Mouse (Mus musculus): Measurements from ENCODE around the gene Sowahb.

Gene Sowahb

DNA sequence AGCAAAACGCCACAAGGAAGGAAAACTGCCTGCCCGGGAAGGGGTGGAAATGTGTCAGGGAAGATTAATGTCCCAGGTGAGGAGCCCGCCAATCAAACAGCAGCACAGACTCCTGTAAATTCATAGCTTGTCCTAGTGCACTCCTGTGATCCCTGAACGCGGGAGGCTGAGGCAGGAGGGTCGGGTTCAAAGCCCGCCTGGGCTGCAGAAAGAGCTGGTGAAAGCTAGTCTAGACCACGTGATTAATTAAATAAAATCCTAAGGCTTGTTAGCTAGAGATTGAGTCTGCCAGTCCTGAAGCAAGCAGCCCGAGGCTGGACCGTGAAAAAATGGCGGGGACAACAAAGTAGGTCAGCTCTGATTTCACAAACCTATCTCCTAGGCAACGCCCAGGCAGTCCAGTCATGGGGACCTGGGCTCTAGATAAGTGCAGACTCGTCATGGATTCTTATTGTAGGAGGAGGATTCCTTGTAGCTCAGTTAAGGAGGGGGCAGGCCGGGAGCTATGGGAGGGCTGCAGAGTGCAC lies 38.9 kb downstream of the Sowahb start:
- DNase-seq (ENCODE audit: extremely low spot score, low read depth, low spot score): no peak

DNA sequence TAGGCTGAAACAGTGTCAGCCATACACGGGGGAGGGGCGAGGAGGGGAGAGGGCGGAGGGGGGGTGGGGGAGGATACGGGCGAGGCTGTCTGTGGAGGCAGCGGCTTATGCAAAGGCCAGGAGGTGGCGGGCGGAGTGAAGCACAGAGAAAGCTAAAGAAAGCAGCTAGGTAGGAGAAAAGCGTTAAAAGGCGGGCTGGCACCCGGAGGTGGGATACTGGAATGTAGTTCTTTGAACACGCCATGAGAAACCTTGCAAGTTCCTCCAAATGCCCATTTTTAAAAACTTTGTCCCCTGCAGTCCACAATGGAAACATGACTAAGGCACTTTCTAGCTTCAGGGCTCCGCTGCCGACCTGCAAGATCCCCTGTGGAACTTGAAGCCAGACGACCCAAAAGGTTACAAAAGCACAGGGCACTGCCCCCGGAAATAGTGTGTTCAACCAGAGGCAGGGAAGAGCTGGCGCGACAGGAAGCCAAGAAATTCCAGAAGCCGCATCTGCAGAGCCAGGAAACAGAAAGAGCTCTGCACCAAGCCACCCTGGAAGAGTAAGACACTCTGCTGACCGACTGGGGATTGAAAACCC lies 39.5 kb downstream of the Sowahb start:
- no peak for DNase-seq (ENCODE audit: extremely low spot score, low read depth, low spot score)

DNA sequence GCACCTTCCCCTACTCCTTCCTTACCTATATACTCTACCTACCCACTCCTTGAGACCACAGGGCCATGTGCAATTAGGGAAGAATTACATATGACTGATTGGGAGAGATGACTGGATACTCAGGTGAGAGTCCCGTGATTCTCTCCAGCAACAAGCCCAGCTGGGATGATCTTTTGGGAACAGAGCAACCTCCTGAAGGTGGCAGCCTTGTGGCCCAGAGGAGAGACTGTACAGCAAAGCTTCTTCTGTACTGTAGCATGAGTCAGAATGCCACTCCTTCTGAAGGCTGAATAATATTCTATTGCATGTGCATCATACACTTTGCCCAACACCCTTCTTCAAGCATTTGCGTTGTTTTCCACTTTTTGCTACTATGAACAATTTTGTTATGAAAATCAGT lies 42.2 kb downstream of the Sowahb start:
- no peak for DNase-seq (ENCODE audit: extremely low spot score, low read depth, low spot score)

DNA sequence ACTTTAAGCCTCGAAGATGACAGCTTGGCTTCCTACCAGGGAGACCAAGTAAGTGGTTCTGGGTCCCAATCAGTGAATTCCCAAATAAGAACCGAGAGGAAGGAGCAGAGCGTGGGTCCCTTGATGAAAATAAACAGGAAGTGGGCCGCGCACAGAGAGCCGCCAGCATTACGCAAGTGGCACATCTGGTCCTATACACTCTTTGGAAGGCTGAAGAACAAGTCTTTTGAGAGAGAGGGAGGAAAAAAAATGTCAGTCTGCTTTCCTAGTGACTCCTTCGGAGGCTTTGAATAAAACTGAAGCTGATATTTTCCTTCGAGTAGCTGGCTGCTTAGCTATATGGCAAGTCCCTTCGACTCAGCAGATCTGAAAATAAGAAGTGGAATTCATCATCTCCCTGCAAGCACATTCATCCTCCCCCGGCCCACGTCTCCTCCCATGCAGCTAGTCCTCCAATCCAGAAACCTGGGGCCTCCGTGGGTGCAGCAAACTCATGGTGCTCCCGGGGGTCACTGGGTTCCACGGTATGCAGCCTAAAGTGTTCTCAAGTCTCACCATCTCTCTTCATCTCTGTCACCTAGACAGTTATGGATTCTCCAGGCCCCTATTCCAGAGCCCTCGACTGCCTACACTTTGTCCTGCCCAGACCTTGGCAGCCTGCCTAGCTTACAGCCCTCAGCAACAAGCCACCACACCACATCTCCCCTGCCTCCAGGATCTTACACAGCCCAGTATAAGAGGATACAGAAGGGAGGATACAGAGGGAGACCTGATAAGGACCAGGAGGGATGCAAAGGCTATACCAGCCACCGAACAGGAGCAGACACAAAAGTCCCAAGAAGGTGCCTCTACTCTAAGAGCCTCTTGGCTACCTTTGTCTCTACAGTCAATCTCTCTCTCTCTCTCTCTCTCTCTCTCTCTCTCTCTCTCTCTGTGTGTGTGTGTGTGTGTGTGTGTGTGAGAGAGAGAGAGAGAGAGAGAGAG lies 43.8 kb downstream of the Sowahb start:
- no peak for DNase-seq (ENCODE audit: extremely low spot score, low read depth, low spot score)

DNA sequence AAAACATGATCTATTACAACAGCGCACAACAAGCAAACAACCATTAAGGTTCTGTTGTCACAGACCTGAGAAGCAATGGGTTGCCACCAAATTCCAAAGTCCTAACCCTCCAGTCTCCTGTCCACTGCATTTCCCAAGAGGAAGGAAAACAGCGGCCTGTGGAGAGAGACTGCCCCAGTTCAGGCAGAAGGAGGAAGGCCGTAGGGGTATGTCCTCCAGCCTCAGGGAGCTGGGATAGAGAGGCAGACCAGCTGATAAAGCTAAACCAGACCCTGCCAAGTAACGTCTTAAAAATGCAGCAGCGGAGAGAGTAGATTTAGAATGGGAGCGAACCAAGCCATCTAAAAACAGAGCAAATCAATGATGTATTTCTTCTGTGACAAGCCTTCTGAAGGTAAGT lies 44.8 kb downstream of the Sowahb start:
- DNase-seq (ENCODE audit: extremely low spot score, low read depth, low spot score): no peak

DNA sequence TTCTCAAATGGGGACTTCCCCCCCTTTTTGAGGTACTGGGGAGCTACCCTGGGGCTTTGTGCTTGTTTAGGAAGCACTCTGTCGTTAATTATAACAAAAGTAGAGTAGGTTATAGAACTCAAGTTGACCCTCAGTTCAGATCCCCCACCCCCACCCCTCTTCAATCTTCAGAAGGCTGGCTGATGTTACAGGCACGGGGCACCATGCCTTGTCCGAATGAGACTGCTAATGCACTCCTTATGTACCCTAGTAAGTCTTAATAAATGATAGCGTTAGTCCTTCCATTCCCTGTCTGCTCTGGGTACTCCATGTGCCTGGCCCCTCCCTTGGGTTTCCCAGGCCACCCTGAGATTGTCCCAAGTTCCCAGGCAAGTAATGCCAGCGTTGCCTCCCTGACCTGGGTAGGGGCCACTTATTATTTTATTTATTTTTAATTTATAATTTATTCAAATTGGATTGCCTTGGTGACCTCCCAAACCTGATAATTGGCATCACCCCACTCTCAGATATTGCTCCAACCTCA lies 46.3 kb downstream of the Sowahb start:
- DNase-seq (ENCODE audit: extremely low spot score, low read depth, low spot score): no peak

DNA sequence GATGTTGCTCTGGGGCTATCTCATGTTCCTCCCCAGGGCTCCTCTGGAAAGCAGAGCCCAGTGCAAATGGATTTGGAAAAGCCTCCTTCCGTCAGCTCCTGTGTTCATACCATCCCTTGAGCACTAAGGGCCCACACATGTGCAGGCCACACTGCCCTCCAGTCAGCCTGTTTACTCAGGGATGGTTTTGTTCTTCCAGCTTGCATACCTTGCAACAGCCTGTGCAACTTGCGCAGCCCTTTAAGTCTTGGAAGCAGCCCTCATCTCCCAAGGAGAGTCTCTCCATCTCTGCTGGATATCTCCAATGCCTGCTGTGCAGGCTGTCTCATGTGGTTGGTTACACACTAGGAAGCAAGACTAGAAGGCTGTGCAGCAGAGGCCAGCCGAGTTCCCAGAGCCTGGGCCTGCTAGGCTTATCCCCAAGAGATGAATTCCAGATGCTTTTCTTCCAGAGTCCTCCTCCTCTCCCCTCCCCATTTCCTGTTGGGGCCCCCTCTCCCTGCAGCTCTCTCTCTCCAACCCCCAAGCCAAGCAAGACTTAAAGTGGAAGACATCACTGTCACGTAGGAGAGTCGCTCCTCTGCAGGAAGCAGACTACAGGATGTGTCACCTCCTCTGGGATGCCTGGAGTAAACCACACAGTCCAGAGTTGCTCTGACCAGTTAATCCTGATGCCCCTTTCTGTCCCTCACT lies 47.2 kb downstream of the Sowahb start:
- DNase-seq (ENCODE audit: extremely low spot score, low read depth, low spot score): peak; percentile 77

DNA sequence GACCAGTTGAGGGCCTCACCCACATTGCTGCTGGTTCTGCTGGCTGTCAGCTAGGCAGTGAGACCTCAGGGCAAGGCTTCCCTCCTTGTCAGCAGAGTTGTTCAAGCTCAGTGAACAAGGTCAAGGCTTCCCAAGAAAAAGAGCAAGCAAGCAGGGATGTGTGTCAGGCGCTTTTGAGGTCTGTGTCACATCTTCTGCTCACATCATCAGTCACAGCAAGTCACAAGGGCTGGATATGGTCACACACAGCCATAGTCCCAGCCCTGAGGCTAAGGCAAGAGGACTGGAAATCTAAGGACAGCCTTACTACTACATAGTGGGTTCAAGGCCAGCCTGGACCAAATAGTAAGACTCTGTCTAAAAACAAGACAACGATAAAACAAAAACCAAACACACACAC lies 50.0 kb downstream of the Sowahb start:
- DNase-seq (ENCODE audit: extremely low spot score, low read depth, low spot score): no peak

DNA sequence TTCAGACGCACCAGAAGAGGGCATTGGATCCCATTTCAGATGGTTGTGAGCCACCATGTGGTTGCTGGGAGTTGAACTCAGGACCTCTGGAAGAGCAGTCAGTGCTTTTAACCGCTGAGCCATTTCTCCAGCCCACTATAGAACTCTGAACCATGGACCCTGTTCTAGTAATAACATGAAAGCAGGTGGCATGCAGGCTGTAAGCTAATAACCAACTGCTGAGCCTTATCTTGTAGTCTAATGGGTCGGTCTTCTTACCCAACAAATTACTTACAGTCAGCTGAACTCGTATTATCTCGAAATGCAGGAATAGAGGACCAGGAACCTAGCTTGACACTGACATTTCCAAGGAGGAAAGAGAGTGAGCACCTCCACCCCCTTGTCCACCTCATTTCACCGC lies 50.5 kb downstream of the Sowahb start:
- no peak for DNase-seq (ENCODE audit: extremely low spot score, low read depth, low spot score)

DNA sequence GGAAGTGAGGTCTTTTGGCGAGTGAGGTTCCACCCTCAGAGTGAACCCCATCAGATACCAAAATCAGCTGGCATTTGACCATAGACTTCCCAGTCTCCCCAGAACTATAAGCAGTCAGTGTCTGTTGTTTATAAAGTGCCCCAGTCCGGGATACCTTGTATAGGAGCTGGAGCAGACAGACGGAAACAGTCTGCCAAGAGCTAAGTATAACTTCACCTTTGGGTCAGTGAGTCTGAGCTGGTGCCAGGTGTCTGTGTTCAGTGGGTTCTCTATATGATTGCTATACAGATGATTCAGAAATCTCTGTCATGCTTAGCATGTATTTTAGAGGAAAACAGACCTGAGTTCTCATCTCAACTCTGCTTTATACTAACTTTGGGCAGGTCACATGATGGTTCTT lies 52.7 kb downstream of the Sowahb start:
- DNase-seq (ENCODE audit: extremely low spot score, low read depth, low spot score): no peak

Data from hindlimb bud, embryonic 11.5 days (tissue).